Mouse (Mus musculus): ENCODE data around the gene Unc13d. TPM values are rescaled to one million over a fixed set of nuclear protein-coding genes. Genes with fewer than 3 reads are reported as not detected.

Gene Unc13d
- total and polyA plus RNA-seq, 3 experiments, result 8.9 to 15.7 (median 14.0) TPM

- TF ChIP-seq UBTF (IDR thresholded peaks at IDR 0.05; ENCODE audit: low read depth, low read length) (no peak), MXI1 (IDR thresholded peaks at IDR 0.05; ENCODE audit: low read depth, low read length) (0 out of 2 replicates have a peak, but pooled peaks have one; percentile 17), IRF4 (IDR thresholded peaks at IDR 0.05; ENCODE audit: low read depth, low read length) (peak; percentile 94), NRF1 (IDR thresholded peaks at IDR 0.05; ENCODE audit: low read depth, low read length) (no peak), ETS1 (conservative IDR thresholded peaks at IDR 0.05; ENCODE audit: low read depth, low read length) (peak; percentile 98)
Observed at GRCm38 (mm10) chr11:116071510-116071909, 6.3 kb downstream of the Unc13d start (continued).

GRCm38 (mm10) chr11:116065345-116065744, 12.4 kb downstream of the Unc13d start:
- Histone ChIP-seq H3K27ac (ENCODE audit: insufficient read depth, low read depth) (no peak overlapping the region), H3K9ac (ENCODE audit: insufficient read depth, low read depth) (no peak overlapping the region), H3K4me1 (ENCODE audit: control insufficient read depth in 1 of 2, insufficient read depth in 2 of 2) (peaks cover 3 to 34% of the 10 kb centered on the region in 2 experiments; a peak in 3 of 4 replicates), H3K9me3 (replicated peaks; ENCODE audit: low read length) (no peaks in the 10 kb centered on the region), H3K4me2 (ENCODE audit: insufficient read depth, low read depth, poor library complexity, severe bottlenecking) (no peak overlapping the region), H3K36me3 (replicated peaks in 1 of 2; ENCODE audit: control insufficient read depth in 1 of 2, insufficient read depth in 1 of 2, low read length in 1 of 2) (peaks cover 27 to 94% of the 10 kb centered on the region in 2 experiments), H3K4me3 (replicated peaks in 1 of 3; ENCODE audit: low read depth in 2 of 3, low read length in 2 of 3, poor library complexity in 1 of 3) (no peak overlapping the region), H3K79me2 (replicated peaks; ENCODE audit: control insufficient read depth, extremely low read depth, insufficient read depth, poor library complexity, severe bottlenecking) (no peaks in the 10 kb centered on the region), H3K27me3 (replicated peaks) (no peaks in the 10 kb centered on the region)
- in situ Hi-C loops (cut with MboI; ENCODE audit: low pct_ligation_motif_present, low pct_unique_long_range_greater_than_20kb, low sequenced_read_pairs), result loop anchor here (5.0 kb wide), 1 partner anchor 33 kb away; the partner anchor contains the start of gene Unk
- DNase-seq (ENCODE audit: extremely low read depth), result no peak
- no peak for TF ChIP-seq NRF1 (IDR thresholded peaks at IDR 0.05; ENCODE audit: low read depth, low read length)
- no peak for TF ChIP-seq TCF12 (IDR thresholded peaks at IDR 0.05; ENCODE audit: low read depth, low read length)
- no peak for TF ChIP-seq TBP (conservative IDR thresholded peaks at IDR 0.05; ENCODE audit: low read depth, low read length)
- TF ChIP-seq RAD21 (IDR thresholded peaks at IDR 0.05; ENCODE audit: low read depth, low read length), result no peak
- TF ChIP-seq ZC3H11A (IDR thresholded peaks at IDR 0.05; ENCODE audit: low read depth, low read length), result no peak
- TF ChIP-seq JUND (conservative IDR thresholded peaks at IDR 0.05; ENCODE audit: low read depth, low read length), result no peak
- no peak for TF ChIP-seq KAT2A (IDR thresholded peaks at IDR 0.05; ENCODE audit: insufficient replicate concordance, low read length)
- no peak for TF ChIP-seq ZKSCAN1 (IDR thresholded peaks at IDR 0.05; ENCODE audit: borderline replicate concordance, low read depth, low read length)
- no peak for TF ChIP-seq USF1 (IDR thresholded peaks at IDR 0.05; ENCODE audit: low read depth, low read length)
- no peak for TF ChIP-seq GABPA (IDR thresholded peaks at IDR 0.05; ENCODE audit: insufficient replicate concordance, low read depth, low read length)
- TF ChIP-seq CHD1 (IDR thresholded peaks at IDR 0.05; ENCODE audit: low read depth, low read length), result no peak
- no peak for TF ChIP-seq SIN3A (IDR thresholded peaks at IDR 0.05; ENCODE audit: low read length)
- no peak for TF ChIP-seq E2F4 (IDR thresholded peaks at IDR 0.05; ENCODE audit: insufficient replicate concordance, low read depth, low read length)
- TF ChIP-seq HCFC1 (IDR thresholded peaks at IDR 0.05; ENCODE audit: low read depth, low read length), result no peak
- TF ChIP-seq RCOR1 (conservative IDR thresholded peaks at IDR 0.05; ENCODE audit: low read depth, low read length), result no peak
- no peak for TF ChIP-seq CHD2 (IDR thresholded peaks at IDR 0.05; ENCODE audit: low read length)
- dilution Hi-C loops (cut with MboI; ENCODE audit: extremely low pct_ligation_motif_present, extremely low pct_unique_long_range_greater_than_20kb, low sequenced_read_pairs), result no loop called here
